Mouse (Mus musculus) forebrain, embryonic 12.5 days (tissue): ENCODE measurements around the gene Cyp4x1. TPM values are rescaled to one million over a fixed set of nuclear protein-coding genes. Genes with fewer than 3 reads are reported as not detected.

ENCODE experiments used
- ATAC-seq: fragments of 200-750 bp; cut with Nextera tagmentation; 2 replicates; pipeline ENCODE4 v1.8.0; 2017; ENCODE audit warnings: moderate TSS enrichment; ENCODE audit not compliant: low FRiP score
- H3K27ac ChIP-seq: fragments of 300-500 bp; sonication (generic); 2 replicates; pipeline ENCODE4 v1.5.1; 2016; ENCODE audit warnings: mild to moderate bottlenecking
- H3K27me3 ChIP-seq: fragments of 300-500 bp; sonication (generic); 2 replicates; pipeline ENCODE4 v1.6.1; 2016; ENCODE audit warnings: mild to moderate bottlenecking
- H3K36me3 ChIP-seq: fragments of 300-500 bp; sonication (generic); replicated peaks from 2 replicates; pipeline ENCODE4 v1.6.1; 2016; ENCODE audit warnings: mild to moderate bottlenecking
- H3K4me1 ChIP-seq: fragments of 300-500 bp; sonication (generic); 2 replicates; pipeline ENCODE4 v1.6.1; 2016
- H3K4me2 ChIP-seq: fragments of 300-500 bp; sonication (generic); 2 replicates; pipeline ENCODE4 v1.6.1; 2016; ENCODE audit warnings: mild to moderate bottlenecking, moderate library complexity
- H3K4me3 ChIP-seq: fragments of 300-500 bp; sonication (generic); replicated peaks from 2 replicates; pipeline ENCODE4 v1.5.1; 2016; ENCODE audit warnings: mild to moderate bottlenecking
- H3K9ac ChIP-seq: fragments of 300-500 bp; sonication (generic); 2 replicates; pipeline ENCODE4 v1.6.1; 2016; ENCODE audit warnings: mild to moderate bottlenecking
- H3K9me3 ChIP-seq: fragments of 300-500 bp; sonication (generic); 2 replicates; pipeline ENCODE4 v1.6.1; 2016
- WGBS: fragments of 180-500 bp; shearing (Covaris S2); methylation state at CpG from one replicate; pipeline ENCODE4 v1.1.7; 2016; 5-methylcytosine and 5-hydroxymethylcytosine counted together
- polyA plus RNA-seq: library from polyadenylated mRNA; unstranded; fragments of >200 nt; fragmentation: Nextera tagmentation; extraction: Ambion mirVana; gene quantifications from 2 replicates; pipeline ENCODE4 v1.2.1, GENCODE M21; 2016

Cyp4x1 gene
- polyA plus RNA-seq, 1 experiment from 2014 or later = 1.1 TPM

DNA sequence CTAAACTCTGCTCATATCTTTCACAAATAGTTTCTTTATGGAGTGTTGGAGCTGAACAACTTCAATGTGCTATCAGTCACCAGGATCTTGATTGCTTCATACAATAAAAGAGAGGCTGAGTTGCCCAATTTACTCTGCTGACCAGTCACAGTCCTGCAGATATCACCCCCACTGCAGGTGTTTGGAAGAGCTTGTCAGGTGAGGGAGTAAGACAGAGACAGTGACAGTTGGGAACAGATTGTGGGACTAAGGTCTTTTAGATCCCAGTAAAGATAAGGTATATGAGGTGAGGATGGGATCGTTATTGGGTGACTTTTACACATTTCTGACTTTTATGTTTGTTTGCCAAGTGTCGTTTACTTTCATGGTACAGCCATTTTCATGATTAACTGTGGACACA lies 22.9 kb downstream of the Cyp4x1 start:
- no peak overlapping the region for H3K27ac ChIP-seq
- no peaks in the 10 kb centered on the region for H3K9me3 ChIP-seq
- H3K36me3 ChIP-seq = no peaks in the 10 kb centered on the region
- no peak for ATAC-seq
- no peaks in the 10 kb centered on the region for H3K4me1 ChIP-seq
- H3K4me2 ChIP-seq = no peak overlapping the region
- H3K4me3 ChIP-seq = no peak overlapping the region
- H3K27me3 ChIP-seq = no peaks in the 10 kb centered on the region
- H3K9ac ChIP-seq = no peak overlapping the region
- 85% methylated on average over 2 of the region's 2 CpGs for WGBS

DNA sequence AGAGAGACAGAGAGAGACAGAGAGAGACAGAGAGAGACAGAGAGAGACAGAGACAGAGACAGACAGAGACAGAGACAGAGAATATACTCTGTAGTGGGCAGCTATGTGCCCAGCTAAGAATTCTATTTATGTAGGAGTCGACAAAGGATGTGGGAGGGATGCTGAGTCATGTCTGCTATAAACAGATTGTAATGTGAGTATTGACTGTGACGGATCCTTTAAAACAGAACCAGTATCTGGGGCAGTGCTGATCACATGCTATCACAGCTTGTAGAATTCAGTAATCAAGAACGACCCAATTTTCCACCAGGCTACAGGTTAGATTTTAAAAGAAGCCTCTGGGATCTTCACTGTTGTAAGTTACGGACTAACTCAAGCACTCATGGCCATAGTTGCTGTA lies 30.6 kb downstream of the Cyp4x1 start:
- no peaks in the 10 kb centered on the region for H3K36me3 ChIP-seq
- H3K9ac ChIP-seq = no peak overlapping the region
- H3K9me3 ChIP-seq = no peaks in the 10 kb centered on the region
- H3K4me1 ChIP-seq = no peaks in the 10 kb centered on the region
- peaks cover 9% of the 10 kb centered on the region for H3K27me3 ChIP-seq
- H3K27ac ChIP-seq = no peak overlapping the region
- H3K4me3 ChIP-seq = no peak overlapping the region
- no peak overlapping the region for H3K4me2 ChIP-seq
- no peak for ATAC-seq
- WGBS = 73% methylated on average over 4 of the region's 4 CpGs

DNA sequence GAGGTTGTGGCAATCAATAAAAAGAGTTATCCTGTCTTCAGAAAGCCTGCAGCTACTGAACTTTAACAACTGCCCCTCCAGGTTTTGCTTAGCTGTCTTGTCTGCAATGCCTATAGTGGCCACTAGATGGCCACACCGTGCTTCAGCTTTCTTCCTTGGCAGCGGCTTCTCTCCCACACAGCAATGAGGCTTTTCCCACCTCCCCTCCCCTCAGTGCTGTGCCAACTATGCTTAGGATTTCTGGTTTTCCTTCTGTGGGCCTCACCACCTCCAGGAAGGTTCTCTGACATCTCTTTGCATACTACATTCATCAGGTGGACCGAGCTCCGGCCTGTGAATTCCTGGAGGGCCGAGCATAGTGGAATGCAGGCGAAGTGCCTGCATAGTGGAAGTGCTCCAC lies 32.4 kb downstream of the Cyp4x1 start:
- ATAC-seq = peak; percentile 69; the same call in 1 of the 2 replicates
- Histone ChIP-seq H3K27me3 (peaks cover 24% of the 10 kb centered on the region), H3K4me3 (no peak overlapping the region), H3K36me3 (no peaks in the 10 kb centered on the region), H3K4me1 (peaks cover 4% of the 10 kb centered on the region; the same call in 1 of the 2 replicates), H3K4me2 (no peak overlapping the region), H3K9me3 (no peaks in the 10 kb centered on the region), H3K27ac (no peak overlapping the region), H3K9ac (no peak overlapping the region)
- 45% methylated on average over 6 of the region's 6 CpGs for WGBS

DNA sequence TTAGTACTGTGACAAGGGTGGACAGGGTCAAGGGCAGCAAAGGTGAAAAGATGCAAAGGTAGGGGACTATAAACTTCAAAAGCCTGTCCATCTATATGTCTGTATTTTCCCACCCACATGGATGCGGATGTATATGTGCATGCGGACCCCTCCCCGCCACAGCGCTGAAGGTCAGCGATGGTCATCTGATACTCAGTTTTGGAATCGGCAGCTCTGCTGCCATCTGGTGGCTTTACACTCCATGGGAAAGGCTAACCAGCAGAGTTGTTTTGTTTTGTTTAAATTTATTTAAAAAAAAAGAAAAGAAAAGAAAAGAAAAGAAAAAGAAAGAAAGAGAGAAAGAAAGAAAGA lies 37.0 kb downstream of the Cyp4x1 start:
- H3K27me3 ChIP-seq = peaks cover 69% of the 10 kb centered on the region
- peaks cover 18% of the 10 kb centered on the region for H3K4me1 ChIP-seq
- no peaks in the 10 kb centered on the region for H3K36me3 ChIP-seq
- 0 out of 2 replicates have a peak, but pooled peaks have one; percentile 24 for ATAC-seq
- no peak overlapping the region for H3K4me3 ChIP-seq
- WGBS = 1% methylated on average over 6 of the region's 6 CpGs
- H3K4me2 ChIP-seq = peak overlapping the region; percentile 13; the same call in 1 of the 2 replicates
- no peak overlapping the region for H3K27ac ChIP-seq
- no peaks in the 10 kb centered on the region for H3K9me3 ChIP-seq
- H3K9ac ChIP-seq = no peak overlapping the region

DNA sequence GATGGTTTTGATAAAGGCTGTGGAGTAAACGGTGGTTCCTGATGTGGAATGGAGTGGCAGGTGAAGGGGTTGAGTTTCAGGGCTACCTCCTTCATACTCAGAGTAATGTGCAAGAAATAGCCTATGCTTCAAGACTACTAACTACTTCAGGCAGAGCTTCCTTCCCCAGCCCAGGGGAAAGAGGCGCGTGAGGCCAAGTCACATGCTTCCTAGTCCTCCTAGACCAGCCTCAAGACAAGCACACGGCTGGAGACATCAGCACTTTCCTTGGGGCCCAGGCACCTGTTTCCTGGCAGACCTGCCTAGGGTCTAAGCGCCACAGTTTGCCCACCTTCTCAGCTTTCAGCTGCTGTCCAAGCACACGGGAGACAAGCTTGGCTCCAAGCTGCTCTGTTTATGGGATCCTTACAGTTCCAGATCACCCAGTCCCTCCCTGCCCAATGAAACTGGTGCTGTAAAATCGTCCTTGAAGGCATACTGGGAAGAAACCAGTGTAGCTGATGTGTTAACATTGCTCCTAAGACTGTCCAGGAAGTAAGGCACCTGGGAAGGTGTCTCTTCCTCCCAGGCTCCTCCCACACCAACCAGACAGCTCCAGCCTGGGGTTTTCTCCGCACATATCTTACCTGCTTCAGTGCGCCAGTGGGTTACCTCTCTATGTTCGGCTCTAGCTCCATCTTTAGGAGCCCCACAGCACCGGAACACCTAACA lies 37.5 kb downstream of the Cyp4x1 start:
- H3K4me2 ChIP-seq = peak overlapping the region; percentile 89
- ATAC-seq = 0 out of 2 replicates have a peak, but pooled peaks have one; percentile 2
- H3K4me1 ChIP-seq = peaks cover 18% of the 10 kb centered on the region
- 16% methylated on average over 11 of the region's 11 CpGs for WGBS
- peak overlapping the region; percentile 61; the same call in 1 of the 2 replicates for H3K9ac ChIP-seq
- no peaks in the 10 kb centered on the region for H3K9me3 ChIP-seq
- peak overlapping the region; percentile 43; the same call in 1 of the 2 replicates for H3K4me3 ChIP-seq
- H3K27ac ChIP-seq = no peak overlapping the region
- H3K36me3 ChIP-seq = no peaks in the 10 kb centered on the region
- peaks cover 74% of the 10 kb centered on the region for H3K27me3 ChIP-seq

DNA sequence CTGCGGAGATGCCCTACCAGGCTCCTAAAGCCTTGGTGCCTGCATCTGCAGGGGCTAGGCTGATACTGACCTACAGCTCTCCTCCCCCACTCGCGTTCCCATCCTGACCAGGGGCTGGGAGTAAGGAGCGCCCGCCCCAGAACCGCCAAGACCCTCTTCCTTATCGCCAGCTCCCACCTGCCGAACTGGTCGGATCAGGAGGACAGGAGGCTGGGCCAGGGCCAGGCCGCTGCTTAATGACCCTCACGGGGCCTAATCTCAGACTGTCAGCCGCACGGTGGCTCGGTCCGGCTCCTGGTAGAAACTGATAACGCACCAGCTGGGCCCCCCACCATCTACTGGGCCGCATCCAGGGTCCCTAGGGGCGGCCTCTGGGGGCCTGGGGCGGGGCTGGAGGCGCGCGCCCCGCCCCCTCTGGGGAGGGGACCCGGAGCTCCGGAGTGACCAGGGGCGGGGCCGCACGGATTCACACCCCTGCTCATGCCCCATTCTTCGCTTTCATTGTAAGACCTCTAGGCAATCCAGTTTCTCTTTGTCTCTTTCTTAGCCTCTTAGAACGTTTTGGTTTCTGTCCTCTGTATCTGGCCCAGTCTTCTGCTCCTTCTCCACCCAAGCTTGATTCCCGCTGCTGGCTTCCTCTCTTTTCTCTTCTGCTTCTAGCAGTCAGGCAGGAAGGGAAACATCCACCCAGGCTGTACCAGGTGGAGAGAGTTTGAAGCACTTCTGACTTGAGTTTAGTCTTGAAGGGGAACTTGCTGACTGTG lies 38.2 kb downstream of the Cyp4x1 start:
- H3K4me2 ChIP-seq = peak overlapping the region; percentile 89
- H3K9me3 ChIP-seq = no peaks in the 10 kb centered on the region
- peak overlapping the region; percentile 43 for H3K4me3 ChIP-seq
- H3K36me3 ChIP-seq = no peaks in the 10 kb centered on the region
- peaks cover 75% of the 10 kb centered on the region for H3K27me3 ChIP-seq
- no peak overlapping the region for H3K27ac ChIP-seq
- H3K4me1 ChIP-seq = peaks cover 18% of the 10 kb centered on the region
- peak overlapping the region; percentile 61 for H3K9ac ChIP-seq
- WGBS = under 1% methylated on average over 31 of the region's 31 CpGs
- peak; percentile 77 for ATAC-seq

DNA sequence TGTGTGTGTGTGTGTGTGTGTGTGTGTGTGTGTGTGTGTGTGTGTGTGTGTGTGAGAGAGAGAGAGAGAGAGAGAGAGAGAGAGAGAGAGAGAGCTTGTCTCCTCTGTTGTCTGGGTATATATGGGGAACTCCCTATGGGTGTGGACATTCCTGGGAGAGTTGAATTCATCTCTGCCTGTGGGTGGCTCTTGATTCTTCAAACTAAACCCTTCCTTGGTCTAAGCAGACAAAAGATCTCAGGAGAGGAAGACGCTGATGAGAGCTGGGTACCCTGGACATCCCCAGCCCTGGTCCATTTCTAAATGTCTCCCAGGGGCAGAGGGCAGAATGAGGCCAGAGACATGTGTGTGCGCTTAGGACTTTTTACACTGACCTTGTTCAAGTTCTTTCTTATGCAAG lies 40.0 kb downstream of the Cyp4x1 start:
- Histone ChIP-seq H3K4me3 (no peak overlapping the region), H3K27me3 (peaks cover 70% of the 10 kb centered on the region), H3K9ac (no peak overlapping the region), H3K36me3 (no peaks in the 10 kb centered on the region), H3K4me1 (peaks cover 18% of the 10 kb centered on the region), H3K27ac (no peak overlapping the region), H3K4me2 (no peak overlapping the region), H3K9me3 (no peaks in the 10 kb centered on the region)
- no peak for ATAC-seq
- 74% methylated on average over 2 of the region's 2 CpGs for WGBS

DNA sequence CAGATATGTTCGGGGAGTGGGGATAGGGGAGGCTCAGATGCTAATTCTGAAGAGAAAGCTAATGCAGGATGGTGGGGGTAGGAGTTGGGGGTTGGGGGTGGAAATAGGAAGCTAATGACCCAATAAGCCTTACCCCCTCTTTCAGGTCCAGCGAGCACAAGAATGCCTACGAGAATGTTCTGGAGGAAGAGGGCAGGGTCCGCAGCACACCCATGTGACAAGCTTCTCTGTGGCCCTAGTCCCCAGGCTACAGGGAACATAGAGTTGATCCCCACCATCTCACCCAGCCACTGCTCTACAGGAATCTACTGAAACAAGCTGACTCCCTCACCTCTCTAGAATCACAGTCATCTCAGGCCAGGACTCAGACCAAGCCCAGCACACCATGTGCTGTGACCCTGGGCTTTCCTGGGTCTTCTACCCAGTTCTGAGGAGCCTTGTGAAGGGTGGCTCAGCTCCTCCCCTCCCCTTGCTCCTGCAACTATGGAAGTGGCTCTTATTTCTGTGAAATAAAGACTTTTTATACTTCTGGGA lies 40.7 kb downstream of the Cyp4x1 start:
- Histone ChIP-seq H3K36me3 (no peaks in the 10 kb centered on the region), H3K9ac (no peak overlapping the region), H3K4me3 (no peak overlapping the region), H3K27ac (no peak overlapping the region), H3K27me3 (peaks cover 75% of the 10 kb centered on the region), H3K4me1 (peaks cover 22% of the 10 kb centered on the region), H3K4me2 (no peak overlapping the region), H3K9me3 (no peaks in the 10 kb centered on the region)
- 83% methylated on average over 4 of the region's 4 CpGs for WGBS
- ATAC-seq = no peak

DNA sequence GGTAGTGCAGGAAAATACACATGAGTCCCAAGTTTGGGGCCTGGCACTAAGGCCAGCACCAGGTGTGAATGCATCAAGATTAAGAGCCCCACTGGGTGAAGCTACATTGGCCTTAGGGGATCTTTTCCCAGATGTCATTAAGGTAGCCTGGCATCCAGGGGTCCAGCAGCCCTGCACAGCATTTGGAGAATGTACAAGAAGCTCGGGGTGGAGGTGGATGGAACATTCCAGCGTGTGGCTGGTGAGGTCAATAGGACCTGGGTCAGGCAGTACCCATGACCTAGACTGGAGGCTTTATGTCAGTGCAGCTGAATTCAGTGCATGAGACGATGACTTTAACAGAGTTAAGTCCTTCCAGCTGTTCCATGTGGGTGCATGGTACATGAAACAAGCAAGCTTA lies 42.3 kb downstream of the Cyp4x1 start:
- WGBS = 84% methylated on average over 3 of the region's 3 CpGs

DNA sequence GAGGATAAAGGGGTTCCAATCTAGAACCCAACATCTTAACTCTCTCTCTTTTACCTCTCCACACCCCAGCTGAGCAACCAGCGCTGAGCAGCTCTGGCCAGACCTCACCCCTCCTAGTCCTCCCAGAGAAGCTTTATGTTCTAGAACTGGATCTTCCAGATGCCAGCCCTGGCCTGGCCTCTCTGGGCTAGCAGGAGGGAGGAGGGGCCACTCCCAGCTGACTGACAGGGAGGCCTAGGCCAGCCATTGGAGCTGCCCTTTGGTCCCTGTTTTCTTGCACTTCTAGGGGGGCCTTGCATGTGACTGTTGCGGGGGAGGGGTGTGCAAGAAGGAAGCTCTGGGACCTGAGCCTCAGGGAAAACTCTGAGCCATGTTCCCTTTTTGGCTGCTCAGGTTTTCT lies 43.5 kb downstream of the Cyp4x1 start:
- ATAC-seq = no peak
- Histone ChIP-seq H3K27me3 (peaks cover 70% of the 10 kb centered on the region), H3K27ac (no peak overlapping the region), H3K4me2 (no peak overlapping the region), H3K9ac (no peak overlapping the region), H3K9me3 (no peaks in the 10 kb centered on the region), H3K4me3 (no peak overlapping the region), H3K36me3 (no peaks in the 10 kb centered on the region), H3K4me1 (peaks cover 7% of the 10 kb centered on the region)
- 57% methylated on average over 2 of the region's 2 CpGs for WGBS

More for the DNA sequence above, 42.3 kb downstream of the Cyp4x1 start:
- no peaks in the 10 kb centered on the region for H3K9me3 ChIP-seq
- H3K27ac ChIP-seq = no peak overlapping the region
- no peak for ATAC-seq
- no peak overlapping the region for H3K4me3 ChIP-seq
- H3K4me2 ChIP-seq = no peak overlapping the region
- H3K9ac ChIP-seq = no peak overlapping the region
- H3K36me3 ChIP-seq = no peaks in the 10 kb centered on the region
- H3K27me3 ChIP-seq = peaks cover 79% of the 10 kb centered on the region
- peaks cover 19% of the 10 kb centered on the region for H3K4me1 ChIP-seq

DNA sequence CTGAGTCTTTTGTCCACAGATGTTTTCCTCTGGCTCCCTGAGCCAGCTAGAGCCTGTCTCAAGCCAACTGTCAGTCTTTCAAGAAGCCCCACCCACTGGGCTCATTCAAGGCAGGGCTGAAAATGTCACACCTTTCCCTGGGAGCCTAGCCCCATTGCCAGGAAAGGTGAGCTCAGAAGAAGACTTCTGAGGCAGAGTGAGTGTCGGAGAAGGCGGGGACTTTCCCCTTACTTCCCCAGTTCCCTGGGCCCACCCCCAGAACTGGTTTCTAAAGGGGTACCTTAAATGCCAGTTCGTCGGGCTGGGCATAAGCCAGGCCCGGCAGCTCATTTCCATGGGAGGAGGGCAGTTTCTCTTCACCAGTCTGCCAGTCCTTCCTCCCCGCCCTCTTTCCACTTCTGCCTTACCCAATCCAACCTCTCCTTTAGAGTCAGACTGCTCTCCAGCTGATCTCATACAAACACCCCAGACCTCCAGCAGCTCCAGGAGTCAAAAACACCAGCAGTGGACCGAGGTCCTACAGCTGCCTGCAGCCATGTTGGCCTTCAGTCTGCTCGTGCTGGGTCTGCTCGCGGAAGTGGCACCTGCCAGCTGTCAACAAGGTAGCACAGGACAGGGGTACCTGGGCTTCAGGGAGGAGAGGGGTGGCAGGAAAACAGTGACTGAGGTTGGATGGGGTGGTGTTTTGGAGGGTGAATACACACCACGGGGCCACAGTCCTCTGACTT lies 45.3 kb downstream of the Cyp4x1 start, which contains the start of gene Pdzk1ip1:
Pdzk1ip1 (plus strand) TSS at position 98 of the 728 bp plus-strand sequence.
- ATAC-seq = no peak
- Histone ChIP-seq H3K9ac (no peak within 1 kb of the TSS), H3K4me1 (0 out of 2 replicates have a peak, but pooled peaks cover 3% of the 10 kb centered on the region), H3K4me3 (no peak within 1 kb of the TSS), H3K9me3 (no peaks in the 10 kb centered on the region), H3K27ac (no peak within 1 kb of the TSS), H3K27me3 (peaks cover 59% of the 10 kb centered on the region), H3K36me3 (no peaks in the 10 kb centered on the region), H3K4me2 (no peak within 1 kb of the TSS)
- WGBS = 40% methylated on average over 11 of the region's 11 CpGs
